Mouse (Mus musculus) left cerebral cortex, postnatal 25 days (tissue): ENCODE measurements around the gene AC129217.1. TPM values are rescaled to one million over a fixed set of nuclear protein-coding genes. Genes with fewer than 3 reads are reported as not detected.

Experiments used
- microRNA-seq, 2 experiments: library from miRNA; unstranded; fragments of <30 nt; microRNA quantifications; one replicate each; pipeline ENCODE4 v1.2.0; 2022
- total RNA-seq, 2 experiments: library from RNA; stranded (reverse); gene quantifications; 2 replicates each; pipeline ENCODE4 v1.2.3; 2021

AC129217.1 gene
- total RNA-seq, 2 experiments from 2014 or later: not detected

Small RNAs within 50 kb of the gene (microRNA-seq; reads per million reads assigned to microRNA genes)
- gene Mir5136: 0 reads per million in 2 experiments

Other genes starting within 250 kb of the AC129217.1 start
- gene Slc22a8, start 238.5 kb upstream of the AC129217.1 start, total RNA-seq: 10 to 100 TPM; 11.7 to 15.1 TPM
- gene Slc22a6, start 211.7 kb upstream of the AC129217.1 start, total RNA-seq: 1 to 10 TPM; 5.5 to 5.8 TPM
- 100 to 1,000 TPM; 160 to 162 TPM for gene Chrm1, start 166.0 kb upstream of the AC129217.1 start, total RNA-seq
- 100 to 1,000 TPM; 148 to 161 TPM for gene Slc3a2, start 106.4 kb upstream of the AC129217.1 start, total RNA-seq
- gene Wdr74, start 93.9 kb upstream of the AC129217.1 start, total RNA-seq: 10 to 100 TPM; 46.0 to 58.5 TPM
- gene 1700092M07Rik, start 89.1 kb upstream of the AC129217.1 start, total RNA-seq: 1 to 10 TPM; 1.1 to 1.5 TPM
- 10 to 100 TPM; 61.5 to 70.1 TPM for gene Stx5a, start 88.4 kb upstream of the AC129217.1 start, total RNA-seq
- gene Nxf1, start 72.7 kb upstream of the AC129217.1 start, total RNA-seq: 10 to 100 TPM; 87.4 to 92.0 TPM
- gene Tmem223, start 58.8 kb upstream of the AC129217.1 start, total RNA-seq: 10 to 100 TPM; 73.0 to 75.0 TPM
- gene Tmem179b, start 55.3 kb upstream of the AC129217.1 start, total RNA-seq: 10 to 100 TPM; 10.6 to 10.9 TPM
- 10 to 100 TPM; 12.0 to 12.4 TPM for gene Taf6l, start 43.4 kb upstream of the AC129217.1 start, total RNA-seq
- gene Polr2g, start 31.2 kb upstream of the AC129217.1 start, total RNA-seq: 100 to 1,000 TPM; 107 to 113 TPM
- 1 to 10 TPM; 5.9 to 7.1 TPM for gene Zbtb3, start 27.2 kb upstream of the AC129217.1 start, total RNA-seq
- 10 to 100 TPM; 35.1 to 35.5 TPM for gene Ttc9c, start 10.4 kb upstream of the AC129217.1 start, total RNA-seq
- gene Hnrnpul2, start 9.8 kb upstream of the AC129217.1 start, total RNA-seq: 100 to 1,000 TPM; 110 to 112 TPM
- 100 to 1,000 TPM; 111 to 112 TPM for gene Bscl2, start 7.7 kb downstream of the AC129217.1 start, total RNA-seq
- 100 to 1,000 TPM; 201 to 223 TPM for gene Gng3, start 9.4 kb downstream of the AC129217.1 start, total RNA-seq
- under 1 TPM; 0.92 to 0.96 TPM for gene Lrrn4cl, start 21.0 kb downstream of the AC129217.1 start, total RNA-seq
- 10 to 100 TPM; 91.0 to 94.1 TPM for gene Ubxn1, start 41.7 kb downstream of the AC129217.1 start, total RNA-seq
- gene Uqcc3, start 51.1 kb downstream of the AC129217.1 start, total RNA-seq: 10 to 100 TPM; 32.3 to 35.6 TPM
- gene Lbhd1, start 54.0 kb downstream of the AC129217.1 start, total RNA-seq: 1 to 10 TPM; 5.4 to 7.2 TPM
- not detected for gene Gm49403, start 54.2 kb downstream of the AC129217.1 start, total RNA-seq
- 10 to 100 TPM; 21.4 to 23.9 TPM for gene 1810009A15Rik, start 59.1 kb downstream of the AC129217.1 start, total RNA-seq
- gene Gm49416, start 59.2 kb downstream of the AC129217.1 start, total RNA-seq: 1 to 10 TPM; 2.4 to 3.3 TPM
- gene Ints5, start 63.2 kb downstream of the AC129217.1 start, total RNA-seq: 10 to 100 TPM; 22.6 to 24.3 TPM
- gene Ganab, start 68.3 kb downstream of the AC129217.1 start, total RNA-seq: 100 to 1,000 TPM in 1 of 2 experiments, 10 to 100 TPM in 1; 98.5 to 102 TPM
- 100 to 1,000 TPM; 151 to 163 TPM for gene B3gat3, start 90.6 kb downstream of the AC129217.1 start, total RNA-seq
- gene Rom1, start 99.6 kb downstream of the AC129217.1 start, total RNA-seq: 1 to 10 TPM; 5.7 TPM
- gene Eml3, start 99.8 kb downstream of the AC129217.1 start, total RNA-seq: 1 to 10 TPM; 8.2 to 8.4 TPM
- gene Mta2, start 112.1 kb downstream of the AC129217.1 start, total RNA-seq: 10 to 100 TPM; 46.0 to 46.9 TPM
- gene Tut1, start 124.1 kb downstream of the AC129217.1 start, total RNA-seq: 10 to 100 TPM; 18.7 to 20.1 TPM
- 100 to 1,000 TPM; 203 to 212 TPM for gene Eef1g, start 137.3 kb downstream of the AC129217.1 start, total RNA-seq
- 10 to 100 TPM; 20.2 to 21.0 TPM for gene Ahnak, start 159.5 kb downstream of the AC129217.1 start, total RNA-seq